In the genomic region with DNA sequence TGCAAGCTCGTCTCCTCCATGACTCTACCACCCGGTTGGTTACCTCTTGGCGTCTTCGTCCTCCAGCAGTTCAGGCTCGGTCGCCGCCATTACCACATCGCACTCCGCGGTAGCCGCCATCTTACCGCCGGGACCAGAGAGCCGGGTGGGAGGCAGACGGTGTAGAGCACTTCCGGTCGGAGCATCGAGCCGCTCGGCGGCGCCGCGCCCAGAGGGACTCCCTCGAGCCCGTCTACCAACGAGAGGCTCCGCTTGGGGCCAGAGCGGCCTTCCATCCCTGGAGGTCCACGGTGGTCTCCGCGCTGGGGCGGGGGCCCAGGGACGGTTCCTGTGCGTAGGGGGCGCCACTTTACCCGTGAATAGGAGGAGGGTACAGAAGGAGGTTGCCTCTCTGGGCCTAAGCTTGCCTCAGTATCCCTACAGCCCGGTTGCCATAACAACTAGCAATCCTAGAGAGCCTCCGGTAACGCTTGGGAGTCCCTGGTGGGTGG, we compare ENCODE assay signal across 8 mouse cellular contexts. TPM values are rescaled to one million over a fixed set of nuclear protein-coding genes. Genes with fewer than 3 reads are reported as not detected.
DNase-seq lines count a peak whose midpoint lies in the region; ATAC-seq and TF ChIP-seq lines count a peak whose summit lies in the region.

No protein-coding gene starts in this region.

- peaks cover 55% of the 10 kb centered on the region for H3K4me1 ChIP-seq in G1E (ENCODE audit: insufficient read depth, low read depth, low read length)
- peaks cover 16% of the 10 kb centered on the region for H3K4me1 ChIP-seq in forebrain, postnatal 0 days (ENCODE audit: insufficient read depth)
- peaks cover 22% of the 10 kb centered on the region for H3K4me1 ChIP-seq in lung, embryonic 16.5 days (replicated peaks; ENCODE audit: control insufficient read depth, insufficient read depth, low read length)

- DNase-seq in G1E (ENCODE audit: low spot score): peak; percentile 96
- DNase-seq in cerebellum, adult 18-20 months: peak; percentile 95 to 96
- peak; percentile 99 for DNase-seq in forebrain, postnatal 0 days
- DNase-seq in layer of hippocampus, adult 9-10 months (ENCODE audit: low spot score): peak; percentile 92
- DNase-seq in ovary, postnatal 10 days (ENCODE audit: low spot score): peak; percentile 91
- DNase-seq in thymus, postnatal 10 days (ENCODE audit: low spot score in 2 of 2): peak; percentile 95 to 97

- H3K4me2 ChIP-seq in forebrain, postnatal 0 days (ENCODE audit: low read depth): peak overlapping the region; percentile 73
- H3K4me2 ChIP-seq in lung, embryonic 16.5 days (ENCODE audit: low read depth, low read length): peak overlapping the region; percentile 59

- H3K4me3 ChIP-seq in G1E (ENCODE audit: low read depth, low read length): peak overlapping the region; percentile 99
- H3K4me3 ChIP-seq in forebrain, postnatal 0 days (ENCODE audit: low read depth, low read length): peak overlapping the region; percentile 77
- peak overlapping the region; percentile 97 for H3K4me3 ChIP-seq in lung, embryonic 16.5 days (ENCODE audit: low read length)

- H3K36me3 ChIP-seq in G1E (replicated peaks): peaks cover 34% of the 10 kb centered on the region
- H3K36me3 ChIP-seq in forebrain, postnatal 0 days (ENCODE audit: insufficient read depth): peaks cover 2% of the 10 kb centered on the region; the same call in 1 of the 2 replicates
- H3K36me3 ChIP-seq in lung, embryonic 16.5 days (ENCODE audit: control insufficient read depth, insufficient read depth, low read length): no peaks in the 10 kb centered on the region

- ATAC-seq in G1E (ENCODE audit: extremely low read depth, insufficient number of reproducible peaks, low FRiP score, poor library complexity, severe bottlenecking): peak; percentile 58
- peak; percentile 97 for ATAC-seq in forebrain, postnatal 0 days
- peak; percentile 81 to 84 for ATAC-seq in hematopoietic stem cell, adult 5-6 weeks (replicated peaks in 1 of 2; ENCODE audit: insufficient read depth in 1 of 2, low FRiP score in 2 of 2, low TSS enrichment in 1 of 2, low read depth in 1 of 2, poor library complexity in 2 of 2, severe bottlenecking in 2 of 2)
- ATAC-seq in lung, embryonic 16.5 days (ENCODE audit: low read depth): peak; percentile 95

- H3K9me3 ChIP-seq in G1E (replicated peaks): no peaks in the 10 kb centered on the region
- H3K9me3 ChIP-seq in forebrain, postnatal 0 days (ENCODE audit: low read length): no peaks in the 10 kb centered on the region
- H3K9me3 ChIP-seq in lung, embryonic 16.5 days (ENCODE audit: control insufficient read depth, low read length): no peaks in the 10 kb centered on the region

- peak overlapping the region; percentile 82 for H3K9ac ChIP-seq in forebrain, postnatal 0 days
- peak overlapping the region; percentile 97 for H3K9ac ChIP-seq in lung, embryonic 16.5 days (ENCODE audit: low read length)

- WGBS in forebrain, postnatal 0 days: 1% methylated on average over 40 of the region's 40 CpGs
- 0% methylated on average over 40 of the region's 40 CpGs for WGBS in lung, embryonic 16.5 days

- TF ChIP-seq CTCF in G1E (IDR thresholded peaks at IDR 0.05; ENCODE audit: low read depth, low read length): no peak
- peak; percentile 84 for TF ChIP-seq CTCF in forebrain, postnatal 0 days (IDR thresholded peaks at IDR 0.05; ENCODE audit: low read depth)

- no peaks in the 10 kb centered on the region for H3K27me3 ChIP-seq in G1E (ENCODE audit: insufficient read depth, low read length)
- H3K27me3 ChIP-seq in forebrain, postnatal 0 days (ENCODE audit: insufficient read depth, low read length): no peaks in the 10 kb centered on the region
- H3K27me3 ChIP-seq in lung, embryonic 16.5 days (ENCODE audit: control insufficient read depth, insufficient read depth, low read depth, low read length): no peaks in the 10 kb centered on the region

- H3K27ac ChIP-seq in forebrain, postnatal 0 days (ENCODE audit: low read depth, low read length): peak overlapping the region; percentile 90
- peak overlapping the region; percentile 94 for H3K27ac ChIP-seq in lung, embryonic 16.5 days (ENCODE audit: low read length)

RNA-seq across cellular contexts. Expression of gene Dnajc7, which starts 0.4 kb away (rescaled TPM):
- total RNA-seq in G1E (2014; fragmentation: Nextera tagmentation) (234 and 254 TPM in 2 replicates), G1E (2017) (142 and 151 TPM in 2 replicates)
- 98.8 and 140 TPM in 2 replicates for polyA plus RNA-seq in G1E (2012)
- 104 and 111 TPM in 2 replicates for total RNA-seq in forebrain, postnatal 0 days (2014; rRNA removed)
- 232 and 248 TPM in 2 replicates for polyA plus RNA-seq in forebrain, postnatal 0 days (2015; fragmentation: Nextera tagmentation; extraction: Ambion mirVana)
- total RNA-seq in hematopoietic stem cell, adult 5-6 weeks (2017): 129 and 135 TPM in 2 replicates
- 212 and 230 TPM in 2 replicates for polyA plus RNA-seq in lung, embryonic 16.5 days (2015; fragmentation: Nextera tagmentation; extraction: Ambion mirVana)

RNA-seq across cellular contexts. Expression of gene Nkiras2, which starts 0.5 kb away (rescaled TPM):
- total RNA-seq in G1E (2014; fragmentation: Nextera tagmentation) (47.6 and 54.9 TPM in 2 replicates), G1E (2017) (18.4 and 22.7 TPM in 2 replicates)
- 36.1 and 40.4 TPM in 2 replicates for polyA plus RNA-seq in G1E (2012)
- total RNA-seq in forebrain, postnatal 0 days (2014; rRNA removed): 83.0 and 100 TPM in 2 replicates
- 81.1 and 81.4 TPM in 2 replicates for polyA plus RNA-seq in forebrain, postnatal 0 days (2015; fragmentation: Nextera tagmentation; extraction: Ambion mirVana)
- total RNA-seq in hematopoietic stem cell, adult 5-6 weeks (2017): 6.9 and 10.7 TPM in 2 replicates
- polyA plus RNA-seq in lung, embryonic 16.5 days (2015; fragmentation: Nextera tagmentation; extraction: Ambion mirVana): 58.3 and 58.6 TPM in 2 replicates

RNA-seq across cellular contexts. Expression of gene Cnp, which starts 44.8 kb away (rescaled TPM):
- total RNA-seq in G1E (2014; fragmentation: Nextera tagmentation) (1.1 and 2.7 TPM in 2 replicates), G1E (2017) (4.8 and 5.9 TPM in 2 replicates)
- 5.1 and 5.9 TPM in 2 replicates for polyA plus RNA-seq in G1E (2012)
- total RNA-seq in forebrain, postnatal 0 days (2014; rRNA removed): 37.3 and 41.5 TPM in 2 replicates
- polyA plus RNA-seq in forebrain, postnatal 0 days (2015; fragmentation: Nextera tagmentation; extraction: Ambion mirVana): 44.8 and 56.2 TPM in 2 replicates
- 26.4 and 27.5 TPM in 2 replicates for total RNA-seq in hematopoietic stem cell, adult 5-6 weeks (2017)
- 35.2 and 35.5 TPM in 2 replicates for polyA plus RNA-seq in lung, embryonic 16.5 days (2015; fragmentation: Nextera tagmentation; extraction: Ambion mirVana)

Comparison
In these comparisons a context has a peak if more than half of its experiments do, and no peak if none do; other contexts are left out.
1. Peak in every context shown above with its lines: DNase-seq, ATAC-seq, H3K4me3 ChIP-seq and H3K27ac ChIP-seq.